Mouse (Mus musculus): Measurements from ENCODE around the gene Tspan12.
A peak's percentile ranks its signal among the peaks of the same experiment; 100 is the strongest.
"Not testable (repeated sequence)": the region's sequence is repeated elsewhere in the genome, so short reads cannot be mapped to it uniquely, and the experiment has no call there.

Tspan12 gene

GRCm38 (mm10) chr6:21828437-21828836 lies 23.9 kb downstream of the Tspan12 start:
- no peak for DNase-seq (ENCODE audit: low spot score in 2 of 2)

DNA sequence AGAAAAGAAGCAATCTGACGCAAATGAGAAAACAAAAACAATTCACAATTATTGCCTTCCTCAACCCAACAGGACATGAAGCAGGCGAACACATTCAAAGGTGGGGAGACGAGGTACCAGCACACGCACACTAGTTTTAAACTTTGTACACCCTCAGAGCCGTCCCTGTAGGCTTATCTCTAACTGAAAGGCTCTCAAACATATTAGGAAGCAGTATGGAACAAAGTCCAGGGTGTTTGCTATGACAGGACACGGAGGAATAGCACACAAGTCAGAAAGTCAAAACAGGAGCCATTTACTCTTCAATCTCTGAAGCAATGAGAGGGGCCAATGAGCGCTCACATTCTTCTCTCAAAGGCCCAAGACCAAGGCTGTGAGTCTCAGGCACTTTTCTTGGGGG lies 24.3 kb downstream of the Tspan12 start:
- no peak for DNase-seq (ENCODE audit: low spot score in 2 of 2)

- DNase-seq (ENCODE audit: low spot score in 2 of 2): no peak
Observed at GRCm38 (mm10) chr6:21823694-21824093, 28.6 kb downstream of the Tspan12 start.

DNA sequence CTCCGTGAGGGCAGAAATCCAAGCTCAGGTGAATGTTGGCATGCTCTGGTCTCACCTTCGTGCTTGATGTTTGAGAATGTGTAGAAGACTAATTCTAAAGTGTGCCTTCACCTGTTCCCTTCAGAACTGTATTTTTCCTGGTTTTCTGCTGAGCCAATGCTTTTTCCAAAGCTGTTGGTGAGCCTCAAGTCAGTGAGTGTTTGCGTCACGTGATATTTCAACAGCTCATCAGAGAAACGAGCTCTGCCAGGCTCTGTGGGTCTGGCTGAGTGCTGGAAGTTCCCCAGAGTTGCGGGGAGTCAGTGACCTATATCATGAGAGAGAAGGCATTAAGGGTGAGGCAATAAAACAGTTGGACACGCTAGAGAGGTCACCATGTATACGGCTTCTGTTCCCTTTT lies 29.0 kb downstream of the Tspan12 start:
- no peak for DNase-seq (ENCODE audit: low spot score in 2 of 2)

DNA sequence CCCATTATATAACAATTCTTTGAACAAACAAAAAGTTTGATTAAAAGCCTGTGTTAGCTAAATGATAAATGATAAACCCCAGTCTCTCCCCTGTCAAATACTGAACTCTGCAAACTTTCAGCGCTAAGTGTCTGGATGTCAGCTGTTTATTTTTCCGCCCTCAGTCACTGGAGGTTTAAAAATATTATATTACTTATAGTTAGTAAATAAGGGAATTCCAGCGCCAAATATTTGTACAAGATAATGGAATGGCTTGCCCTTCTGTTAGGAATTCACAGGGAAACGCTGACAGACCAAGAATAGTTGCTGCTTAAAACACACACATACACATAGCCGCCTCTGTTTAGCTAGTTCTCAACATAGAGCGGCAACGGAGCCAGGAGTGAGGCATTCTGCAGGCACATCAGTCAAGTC lies 29.6 kb downstream of the Tspan12 start:
- no peak for DNase-seq (ENCODE audit: low spot score in 2 of 2)

GRCm38 (mm10) chr6:21818107-21818807 lies 34.1 kb downstream of the Tspan12 start:
- DNase-seq (ENCODE audit: low spot score in 2 of 2): no peak

- no peak for DNase-seq (ENCODE audit: low spot score in 2 of 2)
Observed at GRCm38 (mm10) chr6:21806005-21806404, 46.3 kb downstream of the Tspan12 start.

GRCm38 (mm10) chr6:21805013-21805570 lies 47.2 kb downstream of the Tspan12 start:
- DNase-seq (ENCODE audit: low spot score in 2 of 2): no peak

DNA sequence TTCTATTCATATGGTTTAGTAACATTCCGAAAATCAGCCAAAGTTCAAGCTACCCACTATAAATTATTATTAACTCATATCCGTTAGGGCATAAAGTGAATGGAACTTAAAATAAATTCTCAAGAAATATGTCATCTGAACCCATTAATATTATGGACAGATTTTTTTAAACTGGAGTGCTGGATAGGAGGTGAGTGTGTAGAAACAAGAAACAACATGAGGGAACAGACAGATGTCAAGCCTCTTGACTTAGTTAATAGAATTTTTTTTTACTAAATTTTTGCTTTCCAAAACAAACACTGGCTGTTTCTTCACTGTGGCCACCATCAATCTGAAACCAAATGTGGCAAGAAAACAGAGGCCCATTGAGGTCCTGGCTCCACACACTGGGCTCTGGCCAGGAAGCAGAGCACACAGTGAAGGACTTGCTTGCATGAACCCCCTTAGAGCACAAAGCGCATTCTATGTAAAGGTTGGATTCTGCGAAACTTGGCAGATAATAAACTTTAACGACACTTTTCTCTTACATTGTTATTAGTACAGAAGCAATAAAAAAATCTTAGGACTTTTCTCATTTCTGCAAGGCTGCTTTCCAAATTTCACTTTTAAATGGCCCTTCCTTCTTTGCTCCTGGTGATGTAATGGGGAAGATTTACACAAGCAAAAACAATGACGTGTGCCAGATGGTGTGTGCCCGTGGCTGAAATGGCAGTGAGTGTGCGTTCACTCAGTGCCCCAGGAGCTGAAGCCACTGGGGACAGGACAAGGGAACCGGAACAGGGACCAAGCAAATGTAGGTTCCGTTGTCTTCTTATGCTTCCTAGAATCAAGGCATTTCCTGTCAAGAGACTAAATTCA lies 48.6 kb downstream of the Tspan12 start:
- DNase-seq (ENCODE audit: low spot score in 2 of 2): no peak

- DNase-seq (ENCODE audit: low spot score in 2 of 2): no peak
Observed at GRCm38 (mm10) chr6:21798581-21798980, 53.7 kb downstream of the Tspan12 start.

DNA sequence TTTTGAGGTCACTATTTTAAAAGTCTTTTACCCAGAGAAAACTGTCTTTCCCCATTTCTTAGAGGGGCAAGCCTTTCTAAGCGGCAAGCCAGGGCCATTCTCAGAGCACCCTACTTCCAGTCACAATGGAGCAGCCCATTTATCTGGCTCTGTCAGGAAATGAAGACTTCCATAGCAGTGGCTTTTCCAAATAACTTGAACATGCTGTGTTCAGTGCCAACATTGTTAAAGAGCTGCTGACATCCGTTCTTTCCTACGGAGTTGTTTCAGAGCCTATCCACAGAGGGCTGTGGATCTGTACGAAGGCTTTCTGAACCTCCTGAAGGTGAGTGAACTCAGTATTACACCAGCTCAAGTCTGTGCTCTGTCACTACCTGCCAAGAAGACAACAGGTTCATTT lies 55.2 kb downstream of the Tspan12 start:
- DNase-seq (ENCODE audit: low spot score in 2 of 2): no peak

DNA sequence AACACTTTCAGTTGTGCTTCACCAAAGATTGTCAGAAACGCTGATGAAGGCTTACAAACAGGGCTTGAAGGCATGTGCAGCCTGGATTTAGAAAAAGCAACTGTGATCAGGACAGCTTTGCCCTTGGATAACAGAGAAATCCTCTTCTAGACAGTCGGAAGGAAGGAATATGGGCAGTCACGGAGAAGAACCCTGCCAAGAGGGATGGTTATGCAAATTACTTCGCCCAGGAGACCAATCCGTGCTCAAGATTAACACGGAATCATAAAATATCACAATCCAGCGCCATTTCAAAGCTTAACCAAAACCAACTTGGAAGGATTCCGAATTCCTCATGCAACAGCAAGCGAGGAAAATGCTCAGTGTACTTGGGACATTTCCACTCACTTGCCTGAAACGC lies 55.9 kb downstream of the Tspan12 start:
- DNase-seq (ENCODE audit: low spot score in 2 of 2): no peak

DNA sequence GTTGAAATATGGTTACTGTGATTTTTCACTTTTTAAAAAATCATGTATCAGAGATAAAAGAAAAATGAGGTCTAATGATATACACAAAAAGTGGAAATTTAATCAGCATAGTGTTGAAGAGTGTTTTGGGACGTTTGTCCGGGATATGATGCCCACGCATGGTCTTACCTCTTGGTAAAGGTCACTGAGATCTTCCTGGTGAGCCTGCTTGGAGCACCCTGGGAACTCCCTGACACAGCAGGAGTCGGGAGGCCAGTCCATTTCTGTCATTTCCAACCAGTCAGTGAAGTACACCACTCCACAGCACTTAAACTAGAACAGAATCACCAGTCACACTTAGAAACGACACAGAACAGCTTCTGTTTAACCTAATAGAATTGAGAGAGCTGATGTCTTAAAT lies 56.9 kb downstream of the Tspan12 start:
- no peak for DNase-seq (ENCODE audit: low spot score in 2 of 2)

- peak; percentile 27 to 31 for DNase-seq (ENCODE audit: low spot score in 2 of 2)
Observed at GRCm38 (mm10) chr6:21795072-21795407, 57.3 kb downstream of the Tspan12 start.

GRCm38 (mm10) chr6:21794337-21795071 lies 57.8 kb downstream of the Tspan12 start:
- DNase-seq (ENCODE audit: low spot score in 2 of 2): no peak

DNA sequence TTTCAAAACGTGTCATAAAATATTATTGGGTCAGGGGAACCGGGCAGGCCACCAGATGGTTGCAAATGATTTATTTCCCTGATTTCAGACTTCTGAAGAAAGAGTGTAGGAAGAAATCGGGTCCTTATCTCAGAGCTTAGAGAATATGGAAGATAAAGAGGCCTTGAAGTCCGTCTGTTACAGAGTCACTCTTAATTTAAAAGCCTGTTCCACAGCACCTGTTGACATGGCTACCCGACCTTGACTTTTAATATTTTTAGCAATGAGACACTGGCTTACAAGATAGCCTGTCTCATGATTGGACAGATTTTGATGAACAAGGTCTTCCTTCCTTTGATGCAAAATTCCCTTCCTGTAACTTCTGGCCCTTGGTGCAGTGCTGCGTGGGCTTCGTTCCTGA lies 61.0 kb downstream of the Tspan12 start:
- no peak for DNase-seq (ENCODE audit: low spot score in 2 of 2)

DNA sequence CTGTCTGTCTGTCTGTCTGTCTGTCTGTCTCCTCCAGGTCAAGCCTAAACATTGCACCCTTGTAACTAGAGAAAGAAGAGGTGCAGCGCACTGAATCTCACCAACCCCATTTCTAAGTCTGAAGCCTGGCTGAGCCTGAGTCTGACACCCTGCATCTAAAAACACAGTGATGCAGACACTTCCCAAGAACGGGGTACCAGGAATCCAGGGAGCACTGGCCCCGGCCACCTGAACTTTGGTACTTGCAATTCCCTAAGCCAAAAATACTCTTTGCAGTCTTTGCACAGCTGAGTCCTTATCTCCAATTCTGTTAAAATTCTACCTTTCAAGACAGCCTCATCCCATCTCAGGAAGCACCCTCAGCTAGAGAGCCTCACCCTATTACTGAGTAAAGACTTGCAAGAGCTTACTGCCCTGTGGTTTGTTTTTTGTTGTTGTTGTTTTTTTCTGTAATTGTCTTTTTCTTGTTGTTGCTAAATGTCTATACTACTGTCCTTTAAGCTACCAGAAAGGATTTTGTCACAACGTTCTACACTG lies 61.7 kb downstream of the Tspan12 start:
- DNase-seq (ENCODE audit: low spot score in 2 of 2): no peak

- no peak for DNase-seq (ENCODE audit: low spot score in 2 of 2)
Observed at GRCm38 (mm10) chr6:21790036-21790435, 62.3 kb downstream of the Tspan12 start.

DNA sequence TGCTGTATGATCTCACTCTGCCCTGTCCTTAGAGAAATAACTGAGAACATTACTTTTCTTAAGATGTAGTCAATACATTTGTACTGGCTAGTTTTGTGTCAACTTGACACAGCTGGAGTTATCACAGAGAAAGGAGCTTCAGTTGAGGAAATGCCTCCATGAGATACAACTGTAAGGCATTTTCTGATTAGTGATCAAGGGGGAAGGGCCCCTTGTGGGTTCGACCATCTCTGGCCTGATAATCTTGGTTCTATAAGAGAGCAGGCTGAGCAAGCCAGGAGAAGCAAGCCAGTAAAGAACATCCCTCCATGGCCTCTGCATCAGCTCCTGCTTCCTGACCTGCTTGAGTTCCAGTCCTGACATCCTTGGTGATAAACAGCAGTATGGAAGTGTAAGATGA lies 62.7 kb downstream of the Tspan12 start:
- DNase-seq (ENCODE audit: low spot score in 2 of 2): not testable (repeated sequence)

- no peak for DNase-seq (ENCODE audit: low spot score in 2 of 2)
Observed at GRCm38 (mm10) chr6:21787757-21788156, 64.6 kb downstream of the Tspan12 start.

DNA sequence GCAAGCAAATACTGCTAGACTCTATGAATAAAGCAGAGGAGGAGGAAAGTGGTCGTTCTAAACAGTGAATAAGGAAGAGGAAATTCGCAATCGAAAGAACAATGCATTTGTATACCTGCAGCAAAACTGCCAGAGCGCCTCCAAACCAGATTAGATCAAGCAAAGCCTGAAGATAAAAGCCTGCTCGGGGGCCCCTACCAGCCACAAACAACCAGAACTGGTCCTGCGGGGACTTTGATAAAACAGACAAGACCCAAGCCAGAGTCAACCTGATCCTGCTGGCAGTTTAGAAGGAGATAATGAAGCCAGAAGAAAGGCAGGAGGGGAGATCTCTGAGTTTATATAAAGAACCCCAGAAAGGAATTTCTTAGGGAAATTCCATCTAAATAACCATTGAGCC lies 65.0 kb downstream of the Tspan12 start:
- DNase-seq (ENCODE audit: low spot score in 2 of 2): no peak
